Mouse (Mus musculus) heart, postnatal 4 days (tissue): ENCODE data around the gene Gm48552. TPM values are rescaled to one million over a fixed set of nuclear protein-coding genes. Genes with fewer than 3 reads are reported as not detected.

Experiments used
- DNase-seq: peaks from one replicate; pipeline ENCODE4 v3.0.0; 2021
- total RNA-seq, 2 experiments: library from RNA; stranded (reverse); gene quantifications; 2 replicates each; pipeline ENCODE4 v1.2.3; 2021

Gm48552 gene
- total RNA-seq, 2 experiments from 2014 or later: 0.72 to 0.98 TPM

DNA sequence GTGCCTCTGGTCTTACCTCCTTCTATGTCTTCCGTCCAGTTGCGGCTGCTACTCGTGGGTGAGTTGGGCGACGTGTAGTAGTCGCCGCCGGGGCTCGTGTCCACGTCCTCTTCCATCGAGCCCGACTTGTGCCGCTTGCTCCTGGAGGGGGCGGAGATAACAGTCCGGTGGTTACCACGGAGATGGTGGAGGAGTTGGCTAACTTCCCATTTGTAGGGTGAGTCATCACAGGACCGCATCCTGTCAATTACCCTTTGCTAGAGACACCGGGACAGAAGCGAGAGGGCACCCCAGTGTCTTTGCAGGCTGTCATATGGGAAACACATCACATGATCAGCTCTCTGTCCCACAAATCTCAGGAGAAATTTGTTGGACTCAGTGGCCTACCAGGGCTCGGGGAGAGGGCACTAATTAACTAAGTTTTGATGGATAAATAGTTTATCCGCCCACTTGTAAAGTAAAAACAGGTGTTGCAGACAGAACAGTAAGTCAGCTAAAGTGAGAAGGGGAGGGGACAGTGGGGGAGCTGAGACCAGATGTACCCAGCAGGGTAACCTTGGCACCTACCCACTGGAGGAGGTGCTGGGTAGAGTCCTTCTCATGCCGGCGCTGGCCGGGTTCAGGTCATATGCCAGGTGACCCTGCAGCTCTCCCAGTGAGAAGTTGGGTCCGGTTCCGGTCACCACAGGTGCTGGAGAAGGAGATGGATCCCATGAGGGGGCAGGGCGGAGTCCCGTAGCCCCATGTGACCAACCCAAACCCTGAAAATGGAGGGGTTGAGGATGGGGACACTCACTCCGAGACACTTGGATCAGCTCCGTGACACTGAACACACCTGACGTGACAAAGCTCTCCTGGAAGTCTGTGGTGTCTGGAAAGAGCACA, 19.0 kb downstream of the Gm48552 start:
- DNase-seq: peak; percentile 86

DNA sequence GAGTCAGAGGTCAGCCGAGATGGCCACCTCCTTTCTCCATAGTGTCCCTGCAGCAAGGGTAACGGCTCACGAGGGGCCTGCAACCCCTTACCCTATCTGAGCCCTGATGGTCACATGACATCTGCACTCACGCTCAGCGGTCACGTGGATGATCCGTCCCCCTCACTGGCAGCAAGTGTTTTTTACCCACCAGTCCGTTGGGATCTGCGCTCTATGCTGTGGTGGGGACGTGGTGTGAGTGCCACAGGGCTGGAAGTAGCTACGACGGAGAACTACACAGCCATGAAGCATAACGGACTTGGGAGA, 19.6 kb downstream of the Gm48552 start:
- no peak for DNase-seq

DNA sequence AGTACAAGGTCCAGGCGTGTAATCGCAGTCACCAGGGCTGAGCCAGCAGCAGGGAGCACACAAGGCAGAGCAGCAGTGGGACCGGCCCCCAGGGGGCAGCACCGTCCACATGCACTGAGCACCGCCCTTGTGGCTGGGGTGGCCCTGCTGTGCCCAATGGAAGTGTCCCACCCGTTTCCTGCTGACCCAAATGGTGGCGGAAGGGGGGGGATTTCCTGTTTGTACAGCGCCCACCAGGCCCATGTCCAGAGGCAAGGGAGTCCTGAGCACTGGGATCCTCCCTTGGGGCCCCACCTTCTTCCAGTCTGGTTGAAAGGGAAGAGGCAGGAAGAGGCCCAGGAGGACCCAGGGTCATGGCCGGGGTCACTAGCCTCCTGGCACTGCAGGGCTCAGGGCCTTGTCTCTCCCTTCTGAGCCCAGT, 20.1 kb downstream of the Gm48552 start:
- DNase-seq: peak; percentile 90

DNA sequence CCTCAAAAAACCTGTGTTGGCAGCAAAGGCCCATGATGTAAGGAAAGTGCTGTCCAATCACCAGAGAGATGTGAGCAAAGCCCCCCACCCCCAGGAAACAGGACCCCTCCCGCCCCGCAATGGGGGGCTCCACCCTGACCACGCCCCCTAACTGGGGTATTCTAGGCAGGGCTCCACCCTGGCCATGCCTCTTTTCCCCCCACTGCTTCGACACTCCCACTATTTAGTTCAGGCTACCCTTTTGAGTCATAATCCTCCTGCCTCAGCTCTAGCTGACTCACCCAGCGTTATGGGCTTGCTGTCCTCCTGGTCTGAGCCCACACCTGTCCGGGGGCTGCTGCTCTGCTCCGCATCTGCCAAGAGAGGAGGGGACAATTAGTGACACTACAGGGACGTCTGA, 20.5 kb downstream of the Gm48552 start:
- no peak for DNase-seq

DNA sequence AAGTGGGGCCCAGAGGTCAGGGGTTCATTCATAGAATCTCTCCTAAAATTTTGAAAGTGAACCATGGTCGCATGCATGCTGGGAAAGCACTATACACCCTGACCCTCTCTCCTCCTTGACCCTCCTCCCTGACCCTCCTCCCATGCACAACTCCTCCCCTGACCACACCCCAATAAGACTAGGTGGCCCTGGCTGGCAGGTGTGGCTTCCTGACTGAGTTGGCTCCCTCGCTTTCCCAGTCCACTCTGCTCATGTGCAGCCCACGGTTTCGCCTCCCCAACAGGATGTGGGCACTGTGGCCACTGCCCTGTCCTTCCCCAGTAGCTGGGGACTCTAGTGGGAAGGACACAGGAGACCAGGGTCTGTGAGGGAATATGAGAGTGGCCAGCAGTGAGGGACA, 21.5 kb downstream of the Gm48552 start:
- DNase-seq: no peak

DNA sequence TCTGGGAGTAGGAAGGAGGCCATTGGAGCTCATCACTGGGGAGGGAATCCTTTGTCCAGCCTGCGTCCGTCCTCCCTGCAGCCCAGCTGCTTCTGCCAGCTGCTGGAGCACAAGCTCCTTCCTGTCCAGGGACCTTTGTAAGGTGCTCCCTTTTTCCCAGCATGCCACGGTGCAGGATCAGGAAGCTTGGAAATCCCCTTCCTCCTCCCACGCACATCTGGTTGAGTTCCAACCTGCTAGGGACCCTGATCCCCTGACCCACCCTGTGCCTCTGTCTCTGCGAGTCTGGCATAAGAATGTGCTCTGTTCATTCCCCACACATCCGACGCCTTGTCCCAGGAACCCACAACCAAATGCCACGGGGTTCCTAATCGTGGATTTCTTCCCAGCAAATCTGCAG, 22.2 kb downstream of the Gm48552 start:
- DNase-seq: peak; percentile 71

DNA sequence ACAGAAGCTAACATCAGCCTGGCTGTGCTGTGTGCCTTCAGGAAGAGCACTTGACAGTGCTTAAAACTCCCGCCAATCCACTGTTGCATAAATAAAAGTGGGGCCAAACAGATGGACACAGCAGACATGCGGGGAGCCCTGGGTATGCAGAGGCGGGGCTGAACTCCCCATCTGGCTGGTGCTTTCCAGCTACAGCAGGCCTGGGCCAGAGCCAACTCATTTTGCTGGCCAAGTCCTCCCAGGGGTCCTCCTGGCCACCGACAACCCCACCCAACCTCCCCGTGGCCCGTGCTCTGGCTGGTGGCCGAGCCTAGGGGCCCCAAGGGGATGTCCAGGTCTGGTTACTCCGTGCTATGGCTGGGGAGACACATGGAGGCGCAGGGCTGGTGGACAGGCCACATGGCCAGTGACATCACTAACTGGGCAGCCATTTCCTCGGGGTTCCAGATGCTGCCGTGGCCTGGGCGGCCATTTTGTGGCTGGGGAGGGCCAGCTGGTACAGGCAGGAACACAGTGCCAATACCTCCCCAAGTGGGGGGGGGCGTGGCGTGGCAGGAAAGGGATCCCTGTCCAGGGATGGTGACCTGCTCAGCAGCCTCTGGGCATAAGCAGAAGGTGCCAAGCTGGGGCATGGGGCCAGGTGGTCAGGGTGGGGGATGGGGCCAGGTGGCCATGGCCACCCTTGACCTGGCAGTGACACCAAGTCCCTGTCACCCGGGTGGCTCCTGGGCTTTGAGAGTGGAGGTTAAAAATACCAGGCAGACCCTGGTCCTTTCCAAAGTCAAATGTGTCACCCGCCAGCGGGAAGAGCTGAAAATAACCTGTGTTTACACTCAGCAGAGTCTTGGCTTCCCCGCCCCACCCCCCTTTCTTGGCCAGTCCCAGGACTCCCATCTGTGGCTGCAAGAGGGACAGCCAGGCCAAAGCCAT, 22.9 kb downstream of the Gm48552 start:
- DNase-seq: peak; percentile 93

DNA sequence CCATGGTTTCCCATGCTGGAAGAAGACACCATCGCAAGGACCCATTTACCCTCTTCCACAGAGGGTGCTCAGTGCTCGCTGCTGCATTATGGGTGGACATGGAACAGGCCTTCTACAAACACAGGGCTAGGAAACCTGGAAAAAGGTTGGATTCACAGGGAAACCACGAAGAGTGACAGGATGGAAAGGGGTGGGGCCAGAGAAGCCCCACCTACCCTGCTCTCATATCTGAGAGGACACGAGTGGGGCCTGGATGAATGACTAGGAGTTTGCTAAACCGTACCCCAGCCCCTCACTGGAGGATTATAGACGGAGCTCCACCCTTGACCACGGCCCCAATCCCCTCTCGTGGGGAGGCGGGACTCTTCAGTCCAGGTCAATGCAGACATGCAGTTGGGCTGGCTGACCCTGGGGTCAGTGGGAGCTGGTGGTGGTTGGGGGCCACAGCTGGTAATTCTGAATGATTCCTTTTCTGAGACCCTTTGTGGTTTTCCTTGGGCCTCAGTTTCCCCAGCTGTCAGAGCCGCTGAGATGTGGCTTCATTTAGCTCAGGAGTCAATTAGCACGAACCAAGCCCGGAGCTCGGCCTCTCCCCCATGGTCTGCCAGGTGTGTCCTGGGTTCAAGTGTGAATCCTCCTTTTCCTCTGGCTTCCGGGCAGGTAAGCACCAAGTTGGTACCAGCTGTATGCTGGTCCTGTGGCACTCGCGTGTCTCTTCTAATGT, 23.9 kb downstream of the Gm48552 start:
- DNase-seq: no peak

DNA sequence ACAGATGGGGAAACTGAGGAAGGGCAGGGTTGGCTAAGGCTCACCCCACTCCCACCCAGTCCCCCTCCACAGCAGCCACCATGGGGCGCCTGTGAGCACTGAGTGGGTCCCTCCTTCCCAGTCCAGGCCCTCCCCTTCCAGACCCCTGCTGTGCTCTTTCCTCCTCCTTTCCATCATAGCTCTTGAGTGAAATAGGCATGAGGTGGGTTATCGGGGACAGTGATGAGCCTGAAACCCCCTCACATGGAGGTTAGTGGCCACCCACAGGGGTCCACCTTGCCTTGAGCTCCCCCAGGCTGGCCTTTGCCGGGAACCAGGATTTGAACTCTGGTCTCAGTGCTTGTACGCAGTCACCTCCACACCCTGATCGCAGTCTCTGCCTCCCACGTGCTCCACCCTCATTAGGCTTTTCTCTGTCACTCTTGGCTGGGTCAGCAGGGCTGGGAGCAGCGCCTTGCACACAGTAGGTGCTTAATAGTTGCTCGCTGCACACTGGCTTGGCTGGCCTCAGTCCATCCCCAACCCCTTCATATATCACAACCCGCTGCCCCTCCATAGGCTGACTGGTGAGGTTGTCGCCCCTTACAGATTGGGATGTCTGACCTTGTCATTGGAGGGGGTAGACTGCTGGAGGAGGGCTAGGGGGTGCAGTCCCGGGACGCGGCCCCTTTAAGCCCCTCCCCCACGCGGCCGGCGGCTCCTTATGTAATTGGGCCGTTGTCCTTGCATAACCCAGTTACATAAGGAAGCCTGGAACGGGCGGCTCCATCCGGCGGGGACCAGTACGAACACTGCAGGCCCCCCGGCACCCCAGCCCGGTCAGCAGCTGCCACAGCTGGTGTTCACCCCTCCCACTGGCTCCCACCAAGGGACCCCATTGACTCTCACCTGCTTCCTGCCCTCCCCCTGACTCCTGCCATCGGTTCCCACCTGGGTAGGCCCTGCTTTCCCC, 24.8 kb downstream of the Gm48552 start:
- DNase-seq: peak; percentile 91

DNA sequence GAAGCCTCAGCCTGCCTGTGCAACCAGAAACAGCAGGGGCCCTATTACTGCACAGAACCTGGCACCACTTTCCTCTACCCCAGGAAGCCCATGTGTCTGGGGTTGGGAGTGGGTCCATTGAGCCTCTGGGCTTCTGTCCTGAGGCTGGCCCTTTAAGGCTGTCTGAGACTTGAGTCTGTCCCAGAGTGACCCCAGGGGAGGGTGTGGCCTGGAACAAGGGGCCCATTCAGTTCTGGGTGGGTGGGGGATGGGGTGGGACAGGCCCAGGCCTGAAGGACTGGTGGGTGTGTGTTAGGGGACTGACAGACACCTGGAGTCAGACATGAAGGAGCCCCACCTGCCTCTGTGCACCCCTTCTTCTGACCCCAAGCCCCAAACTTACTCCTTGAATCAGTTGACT, 25.9 kb downstream of the Gm48552 start:
- DNase-seq: peak; percentile 65

DNA sequence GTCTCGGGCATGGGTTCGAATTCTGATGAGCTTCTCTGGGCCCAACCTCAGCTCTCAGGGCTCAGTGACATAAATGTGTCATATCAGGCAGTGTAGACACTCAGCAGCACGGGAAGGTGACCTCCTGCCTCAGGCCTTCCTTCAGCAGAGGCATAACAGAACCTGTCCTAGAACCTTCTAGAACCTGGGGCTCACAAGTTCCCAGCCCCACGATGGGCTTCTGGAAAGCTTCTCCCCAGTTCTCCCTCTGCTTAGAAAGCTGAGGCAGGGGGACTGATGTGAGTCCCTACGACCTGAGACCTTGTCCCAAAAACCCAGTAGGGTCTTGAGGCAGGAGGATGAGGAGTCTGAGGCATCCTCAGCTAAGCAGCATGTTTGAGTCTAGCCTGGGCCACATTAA, 26.3 kb downstream of the Gm48552 start:
- DNase-seq: no peak

DNA sequence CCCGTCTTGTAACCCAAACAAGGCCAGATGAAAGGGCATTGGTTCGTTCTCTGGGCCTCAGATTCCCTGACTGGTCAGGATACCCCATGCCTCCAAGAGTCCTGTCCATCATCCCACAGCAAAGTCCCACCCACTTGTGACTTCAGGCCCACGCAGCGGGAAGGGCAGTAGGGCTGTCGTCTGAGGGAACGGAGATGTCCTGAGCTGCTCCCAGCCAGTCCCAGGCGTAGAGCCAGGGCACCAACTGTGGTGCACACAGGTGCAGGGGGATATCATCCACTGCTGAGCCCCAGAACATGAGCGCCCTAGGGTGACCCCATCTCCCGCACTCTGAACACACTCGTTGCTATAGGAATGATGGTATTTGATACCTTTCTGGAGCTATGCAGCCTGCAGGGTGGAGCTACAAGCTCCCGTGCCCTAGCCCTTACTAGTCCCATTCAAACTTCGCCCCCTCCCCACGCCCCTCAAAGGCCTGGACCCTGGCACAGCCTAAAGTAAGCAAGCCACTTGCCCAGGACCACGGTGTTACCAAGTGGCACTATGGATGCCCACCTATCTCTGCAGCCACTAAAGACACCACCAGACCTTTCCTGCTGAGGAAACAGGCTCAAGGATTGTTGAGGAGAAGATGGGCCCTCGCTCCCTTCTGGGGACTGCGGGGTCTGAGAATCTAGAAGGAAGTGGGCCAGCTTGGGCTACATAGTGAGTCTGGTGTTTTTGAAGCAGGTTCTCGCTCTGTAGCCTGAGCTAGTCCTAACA, 26.9 kb downstream of the Gm48552 start:
- DNase-seq: no peak

DNA sequence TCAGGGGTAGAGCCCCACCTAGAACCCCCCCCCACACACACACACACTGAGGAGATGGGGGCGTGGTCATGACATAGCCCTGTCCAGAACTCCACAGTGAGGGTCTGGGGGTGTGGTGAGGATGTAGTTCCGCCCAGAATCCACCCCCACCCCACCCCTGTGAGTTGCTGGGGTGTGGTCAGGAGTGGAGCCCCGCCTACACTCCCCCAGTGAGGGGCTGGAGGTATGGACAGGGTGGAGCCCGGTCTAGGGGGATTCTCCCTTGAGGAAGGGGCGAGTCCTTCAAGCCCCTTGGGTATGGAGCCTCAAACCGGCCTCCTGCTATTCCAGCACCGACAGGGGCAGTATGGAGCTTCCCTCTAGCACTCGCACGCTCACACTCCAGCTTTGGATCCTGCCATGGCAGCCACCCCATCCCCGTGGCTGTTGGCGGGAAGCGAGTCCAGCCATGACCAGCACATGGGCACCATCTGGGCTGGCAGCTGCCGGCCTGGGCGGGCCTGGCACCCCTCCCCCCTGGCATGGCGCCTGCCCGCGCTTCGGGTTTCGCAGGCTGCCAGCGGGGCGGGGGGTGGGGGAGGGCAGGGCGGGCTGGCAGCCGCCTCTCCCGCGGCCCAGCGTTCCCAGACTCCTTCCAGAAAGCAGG, 27.9 kb downstream of the Gm48552 start:
- peak; percentile 90 for DNase-seq

DNA sequence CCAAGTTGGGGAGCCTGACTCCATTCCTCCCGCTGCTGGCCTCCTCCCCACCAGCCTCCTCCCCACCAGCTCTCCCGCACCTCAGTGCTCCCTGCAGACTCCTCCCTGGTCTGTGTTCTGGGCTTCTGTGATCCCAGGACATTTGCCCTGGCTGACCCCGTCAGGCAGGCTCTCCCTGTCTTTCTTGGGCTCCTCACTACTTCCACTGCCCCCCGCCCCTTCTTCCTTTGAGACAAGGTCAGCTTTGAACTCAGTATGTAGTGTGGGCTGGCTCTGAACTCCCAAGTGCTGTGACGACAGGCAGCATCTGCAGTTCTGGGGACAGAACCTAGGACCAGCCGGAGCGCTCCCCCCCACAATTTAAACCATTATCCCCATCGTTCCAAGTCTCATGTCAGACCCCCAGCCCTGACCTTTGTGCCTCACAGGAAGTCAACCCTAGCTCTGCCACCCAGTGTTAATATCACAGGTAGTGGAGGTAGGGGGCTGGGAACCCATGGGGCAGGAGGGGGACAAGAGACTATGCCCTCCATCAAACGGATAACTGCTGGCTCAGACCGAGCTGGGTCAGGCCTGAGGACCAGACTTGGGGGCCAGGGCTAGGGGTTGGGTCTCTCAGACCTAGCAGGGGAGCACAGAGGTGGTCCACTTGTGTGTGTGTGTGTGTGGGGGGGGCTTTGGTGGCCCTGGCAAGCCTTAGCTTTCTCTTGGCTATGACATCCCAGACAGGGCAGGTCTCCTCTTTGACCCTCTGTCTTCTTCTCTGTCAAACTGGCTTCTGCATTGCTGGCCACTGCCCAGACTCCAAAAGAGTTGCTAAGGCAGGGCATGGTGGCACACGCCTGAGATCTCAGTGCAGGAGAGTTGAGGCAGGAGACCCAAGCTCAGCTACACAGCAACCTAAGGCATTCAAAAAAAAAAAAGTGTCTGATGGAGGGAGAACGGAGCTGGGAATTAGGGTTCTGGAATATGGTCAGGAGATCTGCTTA, 28.7 kb downstream of the Gm48552 start:
- DNase-seq: no peak

DNA sequence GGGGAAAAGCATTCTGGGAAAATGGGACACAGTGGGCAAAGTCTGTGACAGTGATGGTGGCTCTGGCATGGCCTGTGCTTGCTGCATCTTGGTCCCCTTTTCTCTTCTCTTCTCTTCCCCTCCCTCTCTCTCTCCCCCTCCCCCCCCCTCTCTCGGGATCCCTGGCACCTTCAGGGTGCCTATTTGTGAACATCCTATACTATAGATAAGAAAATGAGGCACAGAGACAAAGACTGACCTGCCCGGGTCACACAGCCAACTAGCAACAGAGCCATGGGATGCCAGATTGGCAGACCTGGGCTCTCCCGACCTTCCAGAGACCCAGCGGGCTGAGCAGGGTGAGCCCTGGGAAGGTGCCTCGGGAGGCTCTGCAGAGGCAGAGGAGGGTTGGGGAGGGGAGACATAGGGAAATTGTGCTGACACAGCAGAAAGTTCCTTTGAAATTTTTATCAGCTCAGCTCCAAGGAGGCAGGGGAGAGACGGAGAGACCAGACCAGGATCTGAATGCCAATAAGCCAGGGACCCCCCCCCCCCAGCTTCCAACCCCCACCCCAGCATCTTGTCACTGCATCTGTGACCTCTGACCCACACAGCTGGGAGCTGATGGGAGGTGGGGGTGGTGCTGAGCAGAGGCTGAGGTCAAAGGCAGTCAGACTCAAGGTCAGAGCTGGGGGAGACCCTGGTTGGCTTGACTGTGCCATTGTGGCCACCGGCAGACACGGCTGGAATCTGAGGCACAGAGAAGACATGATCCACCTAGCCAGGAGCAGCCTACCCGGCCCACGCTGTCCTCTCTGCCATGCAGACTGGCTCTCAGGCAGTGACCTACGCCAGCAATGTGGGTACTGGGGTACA, 29.6 kb downstream of the Gm48552 start:
- DNase-seq: peak; percentile 4

DNA sequence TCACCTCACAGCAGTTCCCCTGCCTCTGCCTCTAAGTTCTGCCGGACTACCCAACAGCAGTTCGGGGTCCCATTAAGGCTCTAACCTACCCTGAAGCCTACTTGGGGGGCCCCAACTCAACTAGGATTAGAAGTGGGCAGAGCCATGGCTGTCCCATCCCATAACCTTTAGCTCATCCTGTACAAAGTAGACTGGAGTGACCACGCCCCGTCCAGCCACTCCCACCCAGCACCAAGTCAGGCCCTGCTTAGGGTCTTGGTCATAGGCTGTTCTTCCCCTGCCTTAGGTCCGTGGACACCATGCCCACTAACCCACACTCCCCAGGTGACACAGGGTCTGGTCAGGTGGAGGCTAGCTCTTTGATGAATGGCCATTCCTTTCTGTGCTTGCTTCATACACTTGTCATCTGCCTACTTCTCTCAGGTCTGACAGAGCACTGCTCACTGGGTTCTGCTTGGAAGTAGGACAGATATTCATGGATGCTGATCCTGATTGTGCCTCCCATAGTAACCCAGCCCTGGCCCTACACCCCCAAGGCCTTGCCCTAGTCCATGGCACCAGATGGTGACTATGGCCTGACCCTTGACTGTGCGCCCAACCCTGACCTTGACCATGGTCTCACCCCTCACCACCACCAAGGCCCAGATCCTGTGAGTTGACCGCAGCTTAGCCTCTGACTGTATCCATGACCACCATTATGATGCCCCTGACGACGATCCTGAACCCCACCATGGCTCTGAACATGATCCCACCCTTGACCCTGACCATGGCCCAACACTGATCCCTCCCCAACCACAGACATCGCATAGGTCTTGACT, 30.5 kb downstream of the Gm48552 start:
- DNase-seq: peak; percentile 6

DNA sequence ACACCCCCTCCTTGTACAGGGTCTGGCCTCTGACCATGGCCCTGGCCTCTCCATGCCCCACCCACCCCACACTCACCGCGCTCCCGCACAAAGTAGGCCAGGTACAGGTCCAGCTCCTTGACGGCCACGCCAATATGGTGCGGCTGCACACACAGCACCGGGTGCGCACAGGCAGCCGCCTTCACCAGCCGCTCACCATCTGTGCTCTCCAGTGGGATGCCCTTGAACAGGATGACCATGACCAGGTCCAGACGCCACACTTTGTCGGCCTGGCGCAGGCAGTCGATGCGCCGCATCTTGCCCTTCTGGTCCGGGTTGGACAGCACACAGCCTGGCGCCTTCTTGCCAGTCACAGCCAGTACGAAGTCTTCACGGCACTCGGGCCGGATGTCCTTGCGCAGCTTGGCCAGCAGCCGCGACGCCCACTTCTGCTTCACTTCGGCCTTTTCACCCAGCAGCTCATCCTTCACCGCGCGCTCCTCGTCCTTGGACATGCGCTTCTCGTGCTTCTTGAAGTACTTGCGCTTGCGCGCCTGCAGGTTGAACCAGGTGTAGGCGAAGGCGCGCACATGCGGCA, 31.5 kb downstream of the Gm48552 start:
- peak; percentile 9 for DNase-seq
